Mouse (Mus musculus): ENCODE measurements around the gene Lgr5. TPM values are rescaled to one million over a fixed set of nuclear protein-coding genes. Genes with fewer than 3 reads are reported as not detected.

The Lgr5 gene
- polyA plus RNA-seq, 1 experiment from 2014 or later = 4.4 TPM

DNA sequence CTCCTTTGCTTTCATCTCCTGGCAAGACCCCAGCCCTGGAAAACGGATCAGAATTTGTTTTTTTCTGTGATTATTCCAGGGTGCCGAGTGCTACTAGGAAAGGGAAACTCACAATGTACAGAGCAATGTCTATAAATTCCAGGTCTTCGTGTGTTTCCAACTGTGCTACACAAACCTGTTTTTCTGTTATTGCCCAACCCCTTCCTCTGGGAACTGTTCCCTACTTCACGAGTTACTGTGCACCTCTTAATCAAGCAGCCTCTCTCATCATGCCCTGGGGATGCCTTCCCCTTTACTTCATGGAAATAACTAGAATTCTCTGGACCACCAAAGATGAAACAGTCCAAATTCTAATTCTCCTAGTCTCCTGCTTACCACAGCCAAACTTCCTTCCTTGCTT is 58.7 kb downstream of the Lgr5 start:
- Histone ChIP-seq H3K27me3 (replicated peaks) (no peaks in the 10 kb centered on the region), H3K4me3 (replicated peaks) (no peak overlapping the region), H3K9ac (no peak overlapping the region), H3K36me3 (no peaks in the 10 kb centered on the region), H3K4me1 (no peaks in the 10 kb centered on the region), H3K4me2 (no peak overlapping the region), H3K9me3 (no peaks in the 10 kb centered on the region), H3K27ac (no peak overlapping the region)
- ATAC-seq (ENCODE audit: insufficient read depth, low FRiP score, low read depth) = no peak
- 56% methylated on average over 4 of the region's 4 CpGs for WGBS

DNA sequence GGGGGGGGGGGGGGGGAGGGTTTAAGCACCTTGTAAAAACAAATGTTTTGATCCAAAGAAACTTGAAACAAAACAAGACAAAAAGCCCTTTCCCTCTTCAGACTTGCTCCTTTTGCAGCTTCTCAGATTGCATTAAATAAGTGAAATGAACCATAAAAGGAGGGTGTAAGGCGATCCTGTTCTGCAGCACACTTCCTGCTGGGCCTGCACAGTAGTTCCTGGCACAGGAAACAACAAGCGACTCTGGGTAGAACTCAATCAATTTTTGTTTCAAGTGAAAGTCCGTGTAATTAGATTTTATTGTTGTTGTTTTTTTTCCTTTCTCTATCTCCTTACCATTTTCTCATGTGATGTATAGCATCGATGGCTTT is 66.5 kb downstream of the Lgr5 start:
- ATAC-seq (ENCODE audit: insufficient read depth, low FRiP score, low read depth) = no peak
- Histone ChIP-seq H3K9me3 (no peaks in the 10 kb centered on the region), H3K4me3 (replicated peaks) (no peak overlapping the region), H3K4me2 (no peak overlapping the region), H3K36me3 (no peaks in the 10 kb centered on the region), H3K4me1 (no peaks in the 10 kb centered on the region), H3K9ac (no peak overlapping the region), H3K27ac (no peak overlapping the region), H3K27me3 (replicated peaks) (no peaks in the 10 kb centered on the region)
- WGBS = 65% methylated on average over 4 of the region's 4 CpGs

DNA sequence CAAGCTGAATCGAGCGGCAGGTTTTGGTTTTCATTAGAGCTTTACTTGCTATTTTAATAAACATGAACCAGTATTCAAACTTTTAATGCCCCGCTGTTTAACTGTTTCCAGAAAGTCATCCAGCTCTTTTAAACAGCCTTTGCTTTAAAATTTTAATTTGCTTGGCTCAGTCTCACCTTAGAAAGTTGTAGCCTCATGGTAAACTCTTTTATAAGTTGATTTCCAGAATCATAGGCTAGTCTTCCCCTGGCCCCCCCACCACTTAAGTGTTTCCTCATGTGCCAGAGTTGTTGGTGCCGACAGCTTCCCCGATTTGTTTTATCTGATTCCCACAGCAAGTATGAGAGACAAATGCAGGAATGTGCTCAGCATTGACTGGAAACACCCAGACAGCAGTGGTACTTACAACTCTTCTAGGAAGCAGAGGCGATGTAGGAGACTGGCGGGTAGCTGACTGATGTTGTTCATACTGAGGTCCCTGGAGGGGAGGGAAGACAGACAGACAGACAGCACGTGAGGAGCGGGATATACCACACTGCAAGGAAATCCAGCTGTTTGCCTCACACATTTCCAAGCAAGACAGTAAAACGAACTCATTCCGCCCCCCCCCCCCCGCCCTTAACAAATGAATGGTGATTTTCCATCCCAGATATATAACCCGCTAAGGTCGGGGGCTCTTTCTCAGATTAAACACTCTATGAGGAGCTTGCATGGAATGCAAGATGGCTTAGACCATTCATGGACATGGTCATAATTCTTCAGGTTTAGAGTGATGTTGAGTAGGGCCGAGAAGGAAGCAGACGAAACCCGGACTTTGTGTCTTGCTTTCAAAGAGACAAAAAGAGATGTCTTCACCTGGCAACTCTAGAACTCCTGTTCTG is 67.1 kb downstream of the Lgr5 start:
- WGBS = 77% methylated on average over 17 of the region's 17 CpGs
- Histone ChIP-seq H3K36me3 (no peaks in the 10 kb centered on the region), H3K4me2 (no peak overlapping the region), H3K4me1 (no peaks in the 10 kb centered on the region), H3K9ac (no peak overlapping the region), H3K27ac (no peak overlapping the region), H3K4me3 (replicated peaks) (no peak overlapping the region), H3K9me3 (no peaks in the 10 kb centered on the region), H3K27me3 (replicated peaks) (no peaks in the 10 kb centered on the region)
- ATAC-seq (ENCODE audit: insufficient read depth, low FRiP score, low read depth) = no peak

DNA sequence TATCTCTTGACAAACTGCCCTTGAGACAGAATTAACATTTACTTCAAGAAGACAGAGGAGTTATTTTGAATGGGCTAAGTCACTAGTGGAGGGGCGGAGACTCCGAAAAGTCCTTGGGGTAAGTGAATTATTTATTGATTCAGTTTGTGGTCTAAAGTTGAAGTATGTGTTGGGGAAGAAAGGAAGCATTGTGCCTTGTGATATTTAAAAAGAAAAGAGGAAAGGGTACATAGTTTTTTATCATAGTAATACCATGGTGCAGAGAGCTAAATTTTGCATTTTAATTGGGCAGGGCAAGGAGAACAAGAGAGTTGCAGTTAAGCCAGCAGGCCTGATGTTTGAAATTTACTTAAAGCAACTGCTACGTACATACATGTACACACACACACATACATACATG is 68.7 kb downstream of the Lgr5 start:
- Histone ChIP-seq H3K4me3 (replicated peaks) (no peak overlapping the region), H3K27ac (no peak overlapping the region), H3K36me3 (no peaks in the 10 kb centered on the region), H3K4me1 (no peaks in the 10 kb centered on the region), H3K9ac (no peak overlapping the region), H3K9me3 (no peaks in the 10 kb centered on the region), H3K27me3 (replicated peaks) (no peaks in the 10 kb centered on the region), H3K4me2 (no peak overlapping the region)
- no peak for ATAC-seq (ENCODE audit: insufficient read depth, low FRiP score, low read depth)
- WGBS = 77% methylated on average over 3 of the region's 3 CpGs

DNA sequence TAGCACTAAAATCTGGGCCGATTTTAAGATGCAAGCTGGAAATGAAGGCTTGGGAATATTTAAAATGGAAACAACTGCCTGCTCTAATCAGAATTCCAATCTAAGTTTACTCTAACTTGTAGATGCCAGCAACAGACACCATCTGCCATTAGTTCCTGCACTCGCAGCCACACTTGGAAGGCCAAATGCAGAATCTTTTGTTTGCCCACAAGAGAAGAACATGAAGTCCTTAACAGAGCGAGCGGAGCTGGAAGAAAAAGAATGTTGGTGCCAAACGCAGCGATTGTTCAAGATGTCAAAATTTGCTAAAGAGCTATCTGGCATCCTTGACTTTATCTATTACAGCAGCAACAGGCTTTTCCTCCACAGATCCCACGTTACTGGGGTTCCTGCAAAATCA is 72.1 kb downstream of the Lgr5 start:
- ATAC-seq (ENCODE audit: insufficient read depth, low FRiP score, low read depth) = no peak
- no peaks in the 10 kb centered on the region for H3K9me3 ChIP-seq
- WGBS = 78% methylated on average over 7 of the region's 7 CpGs

DNA sequence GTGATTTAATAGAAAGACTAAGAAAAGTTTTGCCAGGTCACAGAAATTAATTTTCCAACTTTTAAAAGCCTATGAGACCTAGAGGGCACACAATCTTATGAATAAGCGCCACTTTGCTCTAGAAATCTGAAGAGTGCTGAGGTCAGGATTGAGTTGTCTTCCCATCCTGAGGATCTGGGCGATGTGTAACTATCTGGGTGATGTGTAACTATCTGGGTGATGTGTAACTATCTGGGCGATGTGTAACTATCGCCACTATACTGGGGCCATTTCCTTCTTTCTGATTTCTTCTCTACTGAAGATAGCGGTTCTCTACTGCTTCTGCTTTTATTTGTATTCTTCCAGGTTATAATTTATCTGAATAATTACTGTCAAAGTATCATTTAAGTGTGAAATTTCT is 76.6 kb downstream of the Lgr5 start:
- Histone ChIP-seq H3K27ac (no peak overlapping the region), H3K9ac (no peak overlapping the region), H3K4me1 (no peaks in the 10 kb centered on the region), H3K9me3 (no peaks in the 10 kb centered on the region), H3K4me2 (no peak overlapping the region), H3K4me3 (replicated peaks) (no peak overlapping the region), H3K36me3 (no peaks in the 10 kb centered on the region), H3K27me3 (replicated peaks) (no peaks in the 10 kb centered on the region)
- ATAC-seq (ENCODE audit: insufficient read depth, low FRiP score, low read depth) = no peak
- 81% methylated on average over 5 of the region's 5 CpGs for WGBS

More for the DNA sequence above, 72.1 kb downstream of the Lgr5 start:
- Histone ChIP-seq H3K4me1 (no peaks in the 10 kb centered on the region), H3K4me2 (no peak overlapping the region), H3K4me3 (replicated peaks) (no peak overlapping the region), H3K27me3 (replicated peaks) (no peaks in the 10 kb centered on the region), H3K9ac (no peak overlapping the region), H3K36me3 (no peaks in the 10 kb centered on the region), H3K27ac (no peak overlapping the region)

DNA sequence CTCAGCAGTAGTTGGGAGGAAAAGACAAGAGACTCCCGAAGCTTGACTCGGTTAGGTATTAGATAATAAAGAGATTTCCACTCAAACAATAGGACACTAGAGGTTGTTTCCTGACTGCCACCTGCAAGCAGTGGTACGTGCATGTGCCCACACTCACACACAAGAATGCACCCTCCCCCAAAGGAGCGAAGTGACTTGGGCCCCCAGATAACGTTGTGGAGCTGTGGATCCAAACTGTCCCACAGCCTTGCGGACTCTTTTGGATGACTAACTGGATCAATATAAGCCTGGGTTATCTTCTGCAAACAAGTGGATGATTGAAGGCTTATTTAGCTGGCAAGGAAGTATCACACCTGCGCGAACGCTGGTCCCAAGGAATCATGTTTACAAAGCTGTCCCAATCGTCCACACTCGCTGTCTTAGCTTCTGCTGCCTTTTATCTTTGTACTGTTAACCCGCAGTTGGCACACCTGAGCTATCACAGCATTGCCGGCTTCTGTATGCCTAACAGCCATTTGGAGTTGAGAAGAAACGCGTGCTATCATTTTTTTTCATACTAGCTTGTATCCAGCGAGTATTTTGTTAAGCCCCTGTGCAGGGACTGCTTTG is 81.8 kb downstream of the Lgr5 start:
- no peaks in the 10 kb centered on the region for H3K36me3 ChIP-seq
- no peak for ATAC-seq (ENCODE audit: insufficient read depth, low FRiP score, low read depth)
- H3K4me1 ChIP-seq = no peaks in the 10 kb centered on the region
- no peaks in the 10 kb centered on the region for H3K27me3 ChIP-seq (replicated peaks)
- 59% methylated on average over 16 of the region's 16 CpGs for WGBS
- no peak overlapping the region for H3K9ac ChIP-seq
- no peaks in the 10 kb centered on the region for H3K9me3 ChIP-seq
- no peak overlapping the region for H3K4me3 ChIP-seq (replicated peaks)
- H3K4me2 ChIP-seq = peak overlapping the region; percentile 26
- H3K27ac ChIP-seq = no peak overlapping the region

DNA sequence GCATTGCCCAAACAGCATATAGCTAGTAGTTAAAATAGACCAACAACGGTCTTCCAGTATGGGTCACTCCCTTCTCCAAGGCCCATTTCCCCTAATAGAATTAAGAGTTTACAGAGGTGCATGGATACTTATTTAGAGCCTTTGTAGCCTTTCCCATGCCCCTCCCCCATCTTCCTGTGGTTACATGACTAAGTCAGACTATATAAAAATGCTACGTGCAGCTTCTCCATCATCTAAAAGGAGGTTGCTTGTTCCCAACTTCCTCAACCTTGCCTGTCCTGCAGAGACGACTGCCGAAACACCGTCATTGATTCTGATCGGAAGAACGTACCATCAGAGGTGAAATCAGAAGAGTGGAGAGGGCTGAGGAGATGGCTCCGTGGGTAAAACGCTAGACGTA is 82.4 kb downstream of the Lgr5 start:
- 73% methylated on average over 10 of the region's 10 CpGs for WGBS
- H3K4me1 ChIP-seq = no peaks in the 10 kb centered on the region
- no peak overlapping the region for H3K9ac ChIP-seq
- no peak overlapping the region for H3K4me3 ChIP-seq (replicated peaks)
- no peaks in the 10 kb centered on the region for H3K36me3 ChIP-seq
- H3K27ac ChIP-seq = no peak overlapping the region
- no peak for ATAC-seq (ENCODE audit: insufficient read depth, low FRiP score, low read depth)
- no peaks in the 10 kb centered on the region for H3K27me3 ChIP-seq (replicated peaks)
- H3K9me3 ChIP-seq = no peaks in the 10 kb centered on the region
- peak overlapping the region; percentile 26; the same call in 1 of the 2 replicates for H3K4me2 ChIP-seq

DNA sequence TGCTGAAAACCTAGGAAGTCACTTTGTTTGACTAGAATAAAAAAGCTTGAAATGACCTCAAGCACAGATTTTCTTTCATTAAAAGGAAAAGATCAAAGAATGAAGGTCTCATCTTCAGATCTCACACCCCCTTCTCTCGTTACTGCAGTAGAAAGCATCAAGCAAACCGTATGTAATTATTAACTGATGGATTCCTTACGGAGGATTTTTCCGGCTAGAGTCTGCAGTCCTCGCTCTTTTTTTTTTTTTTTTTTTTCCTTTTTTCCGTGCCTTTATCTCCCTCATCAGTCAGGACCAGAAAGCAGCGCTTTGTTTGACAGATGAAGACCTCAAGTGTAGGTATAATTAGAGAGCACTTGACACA is 93.8 kb downstream of the Lgr5 start:
- Histone ChIP-seq H3K9me3 (no peaks in the 10 kb centered on the region), H3K4me2 (peak overlapping the region; percentile 37), H3K27me3 (replicated peaks) (no peaks in the 10 kb centered on the region), H3K4me3 (replicated peaks) (no peak overlapping the region; the same call in 1 of the 2 replicates), H3K27ac (no peak overlapping the region), H3K36me3 (no peaks in the 10 kb centered on the region), H3K9ac (no peak overlapping the region), H3K4me1 (peaks cover 4% of the 10 kb centered on the region; the same call in 1 of the 2 replicates)
- WGBS = 4% methylated on average over 7 of the region's 7 CpGs
- ATAC-seq (ENCODE audit: insufficient read depth, low FRiP score, low read depth) = no peak

DNA sequence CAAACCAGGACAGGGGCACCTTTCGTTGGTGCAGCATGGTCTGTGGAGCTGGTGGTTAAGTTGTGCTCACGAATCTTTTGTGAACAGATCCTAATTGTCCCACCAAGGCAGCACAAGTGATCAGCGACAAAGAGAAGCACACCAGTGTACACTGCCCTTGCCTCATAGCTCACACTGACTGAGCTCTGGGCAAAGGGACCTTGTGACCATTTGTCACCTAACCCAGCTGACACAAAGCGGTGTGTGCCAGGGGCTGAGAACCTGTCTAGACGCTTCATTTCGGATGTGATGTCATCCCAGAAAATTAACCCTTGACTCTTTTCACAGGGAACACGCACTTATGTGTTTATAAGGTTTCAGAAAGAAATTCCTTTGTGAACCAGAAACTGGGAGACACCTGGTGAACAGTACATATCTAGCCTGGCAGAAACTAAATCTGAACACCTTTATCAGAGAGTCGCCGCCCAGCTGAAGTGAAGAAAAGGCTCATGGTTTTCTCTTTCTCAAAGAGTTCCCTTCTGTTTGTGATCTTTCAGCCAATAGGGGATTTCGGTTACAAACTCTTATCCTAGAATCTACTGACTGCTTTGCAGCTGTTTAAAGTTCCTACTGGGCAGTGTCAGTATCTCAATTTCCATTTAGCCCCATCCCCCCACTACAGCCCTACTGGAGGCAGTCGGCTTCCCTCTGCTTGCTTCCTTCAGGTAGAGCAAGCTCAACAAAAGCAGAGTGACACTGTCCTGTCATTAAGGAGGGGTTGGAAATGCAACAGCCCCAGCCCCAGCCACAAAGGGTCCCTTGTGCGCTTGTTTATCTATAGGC is 94.4 kb downstream of the Lgr5 start:
- peaks cover 4% of the 10 kb centered on the region; the same call in 1 of the 2 replicates for H3K4me1 ChIP-seq
- H3K27me3 ChIP-seq (replicated peaks) = no peaks in the 10 kb centered on the region
- H3K36me3 ChIP-seq = no peaks in the 10 kb centered on the region
- no peak overlapping the region for H3K27ac ChIP-seq
- no peaks in the 10 kb centered on the region for H3K9me3 ChIP-seq
- no peak overlapping the region; the same call in 1 of the 2 replicates for H3K4me3 ChIP-seq (replicated peaks)
- ATAC-seq (ENCODE audit: insufficient read depth, low FRiP score, low read depth) = peak; percentile 47; the same call in 1 of the 2 replicates
- 31% methylated on average over 12 of the region's 12 CpGs for WGBS
- H3K9ac ChIP-seq = no peak overlapping the region
- H3K4me2 ChIP-seq = peak overlapping the region; percentile 37

DNA sequence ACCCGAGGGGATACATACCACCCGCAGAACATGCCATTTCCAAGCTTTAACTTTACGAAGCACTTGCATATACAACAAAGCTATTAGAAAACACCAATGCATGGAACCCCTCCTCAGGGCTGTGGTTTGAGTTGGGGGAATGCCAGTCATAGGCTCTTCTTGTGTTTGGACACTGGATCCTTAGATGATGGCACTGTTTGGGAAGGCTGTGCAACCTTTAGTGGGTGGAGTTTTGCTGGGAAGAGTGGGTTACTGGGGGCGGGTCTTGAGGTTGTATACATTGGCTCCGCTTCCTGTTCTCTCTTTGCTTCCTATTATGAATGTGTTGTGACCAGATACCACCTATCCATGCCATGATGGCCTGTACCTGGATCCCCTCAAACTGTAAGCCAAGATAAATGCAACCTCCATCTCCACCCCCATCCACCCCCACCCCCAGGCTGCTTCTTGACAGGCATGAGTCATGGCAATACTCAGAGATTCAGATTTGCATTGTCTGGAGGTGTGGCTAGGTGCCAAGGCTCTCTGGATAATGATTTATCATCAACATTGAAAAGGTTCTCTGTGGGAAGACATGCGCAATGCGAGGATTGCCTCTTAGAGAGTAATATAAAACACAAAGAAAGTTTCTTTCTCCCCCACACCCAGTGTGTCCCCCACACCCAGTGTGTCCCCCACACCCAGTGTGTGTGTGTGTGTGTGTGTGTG is 95.6 kb downstream of the Lgr5 start:
- Histone ChIP-seq H3K9ac (no peak overlapping the region), H3K36me3 (no peaks in the 10 kb centered on the region), H3K4me1 (peaks cover 4% of the 10 kb centered on the region; the same call in 1 of the 2 replicates), H3K27me3 (replicated peaks) (no peaks in the 10 kb centered on the region), H3K27ac (no peak overlapping the region), H3K4me3 (replicated peaks) (no peak overlapping the region), H3K9me3 (no peaks in the 10 kb centered on the region), H3K4me2 (no peak overlapping the region)
- ATAC-seq (ENCODE audit: insufficient read depth, low FRiP score, low read depth) = no peak
- 91% methylated on average over 7 of the region's 7 CpGs for WGBS
